Mouse (Mus musculus) C2C12 (cell line): ENCODE data around the gene Mctp2.

Experiments used
- CTCF ChIP-seq: IDR thresholded peaks from one replicate; pipeline ENCODE4 v1.5.1; 2011; ENCODE audit not compliant: control insufficient read depth, insufficient read depth, insufficient read length
- FOSL1 ChIP-seq: IDR thresholded peaks from one replicate; pipeline ENCODE4 v1.8.0; 2011; ENCODE audit warnings: mild to moderate bottlenecking, low read length; ENCODE audit not compliant: poor library complexity, insufficient read depth, severe bottlenecking
- MYOG ChIP-seq: IDR thresholded peaks from one replicate; pipeline ENCODE4 v1.6.1; 2011; ENCODE audit not compliant: control insufficient read depth, insufficient read length; ENCODE audit errors: extremely low read depth
- USF1 ChIP-seq: IDR thresholded peaks from one replicate; pipeline ENCODE4 v1.6.1; 2011; ENCODE audit warnings: low read depth, mild to moderate bottlenecking, control low read depth, moderate library complexity

DNA sequence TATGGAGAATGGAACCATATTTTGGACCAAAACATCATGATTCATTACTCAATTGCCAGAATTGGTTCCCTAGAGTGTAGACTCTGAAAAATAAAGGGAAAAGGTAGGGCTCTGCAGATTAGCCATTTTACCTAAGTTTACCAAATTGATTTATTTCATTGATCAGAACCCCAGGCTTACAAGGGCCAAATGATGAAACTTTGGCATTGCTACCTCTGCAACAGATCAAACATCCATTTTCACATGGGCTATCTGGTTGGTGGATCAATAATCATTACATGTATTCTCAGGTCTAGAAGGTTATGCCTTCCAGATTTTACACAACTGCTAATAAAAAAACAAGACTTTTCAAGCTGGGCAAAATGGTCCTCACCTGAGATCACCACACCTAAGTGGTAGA, 39.5 kb upstream of the Mctp2 start:
- TF ChIP-seq CTCF (no peak), FOSL1 (no peak), USF1 (no peak), MYOG (no peak)
